Mouse (Mus musculus): Measurements from ENCODE around the gene Dnajc5.
"Not testable (repeated sequence)": the region's sequence is repeated elsewhere in the genome, so short reads cannot be mapped to it uniquely, and the experiment has no call there.

Gene Dnajc5

GRCm38 (mm10) chr2:181520118-181520935 lies at the start of gene Dnajc5:
TSS of gene Dnajc5 (plus strand) at chr2:181520485.
- peak; percentile 96 for ATAC-seq (ENCODE audit: low TSS enrichment)

DNA sequence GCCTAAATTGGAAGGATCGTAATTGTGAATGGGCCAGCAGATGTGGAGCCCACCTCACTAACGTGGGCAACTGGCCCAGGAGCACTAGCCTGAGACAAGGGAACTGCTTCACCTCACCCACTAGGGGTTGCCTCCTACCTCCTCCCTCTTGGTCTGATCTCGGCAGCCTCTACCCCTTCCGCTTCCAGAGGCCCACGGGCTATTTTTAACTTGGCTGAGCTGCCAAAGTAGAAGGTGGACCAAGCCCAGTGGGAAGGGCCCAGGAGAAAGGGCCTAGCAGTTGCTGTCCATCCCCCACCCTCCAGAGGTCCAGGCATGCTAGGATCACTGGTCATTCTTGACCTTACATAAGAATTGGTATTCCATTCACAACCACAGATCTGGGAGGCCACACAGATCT lies 49.0 kb upstream of the Dnajc5 start:
- ATAC-seq (ENCODE audit: low TSS enrichment): no peak

GRCm38 (mm10) chr2:181472256-181472827 lies 47.9 kb upstream of the Dnajc5 start:
- peak; percentile 55; the same call in 1 of the 2 replicates for ATAC-seq (ENCODE audit: low TSS enrichment)

GRCm38 (mm10) chr2:181483120-181483519 lies 37.2 kb upstream of the Dnajc5 start:
- ATAC-seq (ENCODE audit: low TSS enrichment): no peak

- ATAC-seq (ENCODE audit: low TSS enrichment): no peak
These were observed 36.5 kb upstream of the Dnajc5 start for GRCm38 (mm10) chr2:181483562-181484318.

DNA sequence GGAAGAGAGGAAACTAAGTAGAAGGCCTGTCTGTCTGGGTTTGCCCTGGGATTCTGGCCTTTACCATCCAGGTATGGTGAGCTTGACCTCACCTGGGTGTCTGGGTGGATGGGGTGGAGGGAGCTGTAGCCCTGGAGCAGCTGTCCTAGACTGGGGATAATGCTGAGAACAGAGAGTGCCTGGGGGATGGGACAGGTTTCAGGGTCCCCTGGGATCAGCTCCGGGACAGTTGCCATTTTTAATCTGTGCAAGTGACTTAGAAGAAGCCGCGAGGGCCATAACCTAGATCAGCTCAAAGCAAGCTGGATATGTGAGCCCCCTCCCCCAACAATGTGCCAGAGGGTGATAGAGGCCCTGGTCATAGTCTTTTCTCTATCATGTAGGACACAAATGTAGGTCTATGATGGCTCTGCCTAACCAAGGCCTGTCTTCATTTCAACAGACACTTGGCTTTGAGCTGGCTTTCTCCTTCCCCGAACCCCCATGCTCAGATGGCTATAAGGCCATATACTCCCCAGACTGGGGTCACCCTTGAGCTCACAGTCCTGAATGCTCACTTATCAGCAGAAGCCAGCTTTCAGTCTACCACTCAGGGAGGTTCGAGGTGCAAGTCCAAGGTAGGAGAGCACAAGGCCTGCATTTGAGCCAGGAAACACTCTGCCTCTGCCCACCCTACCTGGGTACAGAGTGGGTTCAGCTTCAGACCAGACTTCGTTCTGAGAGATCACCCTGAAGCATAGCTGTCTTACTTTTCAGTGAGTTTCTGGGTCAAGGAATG lies 35.6 kb upstream of the Dnajc5 start:
- ATAC-seq (ENCODE audit: low TSS enrichment): no peak

- ATAC-seq (ENCODE audit: low TSS enrichment): no peak
These were observed 34.5 kb upstream of the Dnajc5 start for GRCm38 (mm10) chr2:181485741-181486140.

GRCm38 (mm10) chr2:181487338-181488277 lies 32.7 kb upstream of the Dnajc5 start:
- no peak for ATAC-seq (ENCODE audit: low TSS enrichment)

GRCm38 (mm10) chr2:181491432-181492205 lies 28.7 kb upstream of the Dnajc5 start:
- ATAC-seq (ENCODE audit: low TSS enrichment): no peak

- ATAC-seq (ENCODE audit: low TSS enrichment): no peak
These were observed 28.1 kb upstream of the Dnajc5 start for GRCm38 (mm10) chr2:181492206-181492605.

- ATAC-seq (ENCODE audit: low TSS enrichment): no peak
These were observed 26.9 kb upstream of the Dnajc5 start, which contains the start of gene Abhd16b for GRCm38 (mm10) chr2:181493156-181493927. TSS of gene Abhd16b (plus strand) at chr2:181493206.

GRCm38 (mm10) chr2:181494266-181494945 lies 25.9 kb upstream of the Dnajc5 start:
- ATAC-seq (ENCODE audit: low TSS enrichment): no peak

DNA sequence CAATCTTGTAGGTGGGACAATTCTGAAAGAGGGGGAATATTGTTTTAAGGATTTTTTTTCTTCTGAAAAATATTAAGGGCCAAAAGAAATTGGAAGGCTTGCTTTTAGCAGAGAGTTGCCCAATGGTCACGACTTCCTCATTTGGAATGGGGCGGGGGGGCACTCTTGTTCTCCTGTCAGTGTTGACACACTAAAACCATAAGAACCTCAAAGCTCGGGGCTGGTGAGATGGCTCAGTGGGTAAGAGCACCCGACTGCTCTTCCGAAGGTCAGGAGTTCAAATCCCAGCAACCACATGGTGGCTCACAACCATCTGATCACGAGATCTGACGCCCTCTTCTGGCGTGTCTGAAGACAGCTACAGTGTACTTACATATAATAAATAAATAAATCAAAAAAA lies 24.4 kb upstream of the Dnajc5 start:
- ATAC-seq (ENCODE audit: low TSS enrichment): not testable (repeated sequence)

DNA sequence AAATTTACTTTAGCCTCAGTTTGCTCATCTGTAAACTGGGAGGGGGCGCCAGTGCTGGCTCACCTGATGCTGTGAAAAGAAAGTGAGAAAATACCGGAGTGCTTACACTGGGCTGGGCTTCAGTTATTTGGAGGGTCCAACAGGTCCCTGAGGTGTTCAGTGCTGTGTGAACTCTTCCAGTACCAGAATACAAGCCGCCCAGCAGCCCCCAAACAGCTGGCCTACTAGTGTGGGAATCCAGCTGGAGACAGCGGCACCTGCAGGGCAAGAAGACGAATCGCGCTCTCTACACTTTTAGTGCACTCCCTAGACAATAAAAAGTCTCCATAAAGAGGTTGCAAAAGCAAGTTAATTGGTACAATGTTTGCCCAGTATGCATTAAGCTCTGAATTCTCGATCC lies 24.0 kb upstream of the Dnajc5 start:
- peak; percentile 53; the same call in 1 of the 2 replicates for ATAC-seq (ENCODE audit: low TSS enrichment)

- peak; percentile 96 for ATAC-seq (ENCODE audit: low TSS enrichment)
These were observed 23.3 kb upstream of the Dnajc5 start, which contains the start of gene Tpd52l2 for GRCm38 (mm10) chr2:181496831-181497547. TSS of gene Tpd52l2 (plus strand) at chr2:181497142.

DNA sequence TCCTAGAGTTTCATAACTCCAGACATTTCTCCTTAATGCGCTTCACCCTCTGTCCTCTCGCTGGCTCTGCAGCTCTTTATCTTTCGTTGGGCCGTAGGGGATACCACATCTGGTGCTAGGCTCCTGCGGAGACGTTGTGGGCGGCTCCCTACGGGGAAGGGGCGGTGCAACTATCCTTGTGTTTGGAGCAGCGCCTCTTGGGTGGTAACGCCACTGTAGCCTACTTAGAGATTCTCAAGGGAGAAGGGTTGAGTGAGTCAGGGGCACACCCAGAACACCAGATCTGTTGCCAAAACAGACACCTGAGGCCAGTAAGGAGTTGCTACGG lies 22.8 kb upstream of the Dnajc5 start:
- ATAC-seq (ENCODE audit: low TSS enrichment): peak; percentile 62

GRCm38 (mm10) chr2:181498644-181499043 lies 21.6 kb upstream of the Dnajc5 start:
- no peak for ATAC-seq (ENCODE audit: low TSS enrichment)

GRCm38 (mm10) chr2:181509191-181509590 lies 11.1 kb upstream of the Dnajc5 start:
- ATAC-seq (ENCODE audit: low TSS enrichment): no peak
